Mouse (Mus musculus) kidney, embryonic 16.5 days (tissue): ENCODE measurements around the gene Rint1. TPM values are rescaled to one million over a fixed set of nuclear protein-coding genes. Genes with fewer than 3 reads are reported as not detected.

Experiments used
- ATAC-seq: fragments of 200-750 bp; cut with Nextera tagmentation; 2 replicates; pipeline ENCODE4 v1.8.0; 2017; ENCODE audit warnings: moderate TSS enrichment; ENCODE audit not compliant: low FRiP score, low TSS enrichment
- H3K27ac ChIP-seq: fragments of 300-500 bp; sonication (generic); 2 replicates; pipeline ENCODE4 v1.5.1; 2014; ENCODE audit warnings: low read length
- H3K27me3 ChIP-seq: fragments of 300-500 bp; sonication (generic); 2 replicates; pipeline ENCODE4 v1.6.1; 2014; ENCODE audit warnings: low read length, control low read depth, mixed read lengths; ENCODE audit not compliant: insufficient read depth
- H3K36me3 ChIP-seq: fragments of 300-500 bp; sonication (generic); 2 replicates; pipeline ENCODE4 v1.6.1; 2014; ENCODE audit warnings: low read length, control low read depth, mixed read lengths; ENCODE audit not compliant: insufficient read depth
- H3K4me1 ChIP-seq: fragments of 300-500 bp; sonication (generic); 2 replicates; pipeline ENCODE4 v1.6.1; 2014; ENCODE audit warnings: low read length, control low read depth, mixed read lengths; ENCODE audit not compliant: insufficient read depth
- H3K4me2 ChIP-seq: fragments of 300-500 bp; sonication (generic); replicated peaks from 2 replicates; pipeline ENCODE4 v1.6.1; 2014; ENCODE audit warnings: low read depth, low read length
- H3K4me3 ChIP-seq: fragments of 300-500 bp; sonication (generic); 2 replicates; pipeline ENCODE4 v1.5.1; 2014; ENCODE audit warnings: mild to moderate bottlenecking, low read length
- H3K9ac ChIP-seq: fragments of 300-500 bp; sonication (generic); replicated peaks from 2 replicates; pipeline ENCODE4 v1.6.1; 2014; ENCODE audit warnings: low read length
- H3K9me3 ChIP-seq: fragments of 300-500 bp; sonication (generic); 2 replicates; pipeline ENCODE4 v1.6.1; 2016; ENCODE audit warnings: low read length, control low read depth
- WGBS: fragments of 180-500 bp; shearing (Covaris S2); extraction: QIAGEN DNeasy Blood & Tissue Kit; methylation state at CpG from one replicate; pipeline ENCODE4 v1.1.7; 2014; 5-methylcytosine and 5-hydroxymethylcytosine counted together
- polyA plus RNA-seq: library from polyadenylated mRNA; unstranded; fragments of >200 nt; fragmentation: Nextera tagmentation; extraction: Ambion mirVana; gene quantifications from 2 replicates; pipeline ENCODE4 v1.2.1, GENCODE M21; 2015

Rint1 gene
- polyA plus RNA-seq, 1 experiment from 2014 or later: 33.6 TPM

GRCm38 (mm10) chr5:23861721-23862120, 74.2 kb downstream of the Rint1 start:
- no peak for ATAC-seq
- Histone ChIP-seq H3K9me3 (no peaks in the 10 kb centered on the region), H3K4me2 (no peak overlapping the region)

GRCm38 (mm10) chr5:23862291-23862690, 74.8 kb downstream of the Rint1 start:
- no peak for ATAC-seq
- Histone ChIP-seq H3K27ac (no peak overlapping the region), H3K4me3 (no peak overlapping the region), H3K4me2 (no peak overlapping the region), H3K9me3 (no peaks in the 10 kb centered on the region), H3K27me3 (no peaks in the 10 kb centered on the region), H3K9ac (no peak overlapping the region), H3K36me3 (peaks cover 13% of the 10 kb centered on the region), H3K4me1 (peaks cover 10% of the 10 kb centered on the region; the same call in 1 of the 2 replicates)
- 58% methylated on average over 5 of the region's 5 CpGs for WGBS

More at GRCm38 (mm10) chr5:23861721-23862120, 74.2 kb downstream of the Rint1 start:
- Histone ChIP-seq H3K9ac (no peak overlapping the region), H3K27ac (no peak overlapping the region), H3K27me3 (no peaks in the 10 kb centered on the region), H3K4me1 (peaks cover 10% of the 10 kb centered on the region; the same call in 1 of the 2 replicates), H3K4me3 (no peak overlapping the region), H3K36me3 (peaks cover 14% of the 10 kb centered on the region)
- 87% methylated on average over 9 of the region's 9 CpGs for WGBS

GRCm38 (mm10) chr5:23863166-23864053, 75.9 kb downstream of the Rint1 start:
- Histone ChIP-seq H3K9me3 (no peaks in the 10 kb centered on the region), H3K4me2 (no peak overlapping the region), H3K27ac (no peak overlapping the region), H3K36me3 (peaks cover 13% of the 10 kb centered on the region), H3K4me3 (no peak overlapping the region), H3K4me1 (peaks cover 10% of the 10 kb centered on the region; the same call in 1 of the 2 replicates), H3K27me3 (no peaks in the 10 kb centered on the region), H3K9ac (no peak overlapping the region)
- 78% methylated on average over 7 of the region's 7 CpGs for WGBS
- ATAC-seq: no peak

- H3K27me3 ChIP-seq: no peaks in the 10 kb centered on the region
- 89% methylated on average over 13 of the region's 13 CpGs for WGBS
- ATAC-seq: no peak
- H3K4me3 ChIP-seq: no peak overlapping the region
- H3K4me1 ChIP-seq: peaks cover 10% of the 10 kb centered on the region; the same call in 1 of the 2 replicates
- no peaks in the 10 kb centered on the region for H3K9me3 ChIP-seq
- no peak overlapping the region for H3K9ac ChIP-seq
- H3K27ac ChIP-seq: no peak overlapping the region
- H3K36me3 ChIP-seq: peaks cover 9% of the 10 kb centered on the region
- H3K4me2 ChIP-seq: no peak overlapping the region
Measured at GRCm38 (mm10) chr5:23864054-23864965, 76.8 kb downstream of the Rint1 start.

- H3K27me3 ChIP-seq: no peaks in the 10 kb centered on the region
- no peak overlapping the region for H3K27ac ChIP-seq
- H3K4me2 ChIP-seq: no peak overlapping the region
- H3K9ac ChIP-seq: no peak overlapping the region
- ATAC-seq: no peak
- no peak overlapping the region for H3K4me3 ChIP-seq
- peaks cover 10% of the 10 kb centered on the region; the same call in 1 of the 2 replicates for H3K4me1 ChIP-seq
- H3K36me3 ChIP-seq: no peaks in the 10 kb centered on the region
- 85% methylated on average over 5 of the region's 5 CpGs for WGBS
- no peaks in the 10 kb centered on the region for H3K9me3 ChIP-seq
Measured at GRCm38 (mm10) chr5:23865941-23866340, 78.4 kb downstream of the Rint1 start.

Other genes starting within 250 kb of the Rint1 start
- gene Srpk2, start 103.1 kb upstream of the Rint1 start, polyA plus RNA-seq: 40.4 and 47.7 TPM in 2 replicates
- gene Pus7, start 4.0 kb upstream of the Rint1 start, polyA plus RNA-seq: 32.3 and 34.8 TPM in 2 replicates
- gene Tomm7, start 56.5 kb downstream of the Rint1 start, polyA plus RNA-seq: 99.1 and 99.6 TPM in 2 replicates
- gene Fam126a, start 243.0 kb downstream of the Rint1 start, polyA plus RNA-seq: 22.4 and 23.9 TPM in 2 replicates